Mouse (Mus musculus) CH12.LX (cell line): ENCODE measurements around the gene Zfp580. TPM values are rescaled to one million over a fixed set of nuclear protein-coding genes. Genes with fewer than 3 reads are reported as not detected.
"Not testable (repeated sequence)": the region's sequence is repeated elsewhere in the genome, so short reads cannot be mapped to it uniquely, and the experiment has no call there.

Experiments
- DNase-seq: peaks from one replicate; pipeline ENCODE4 v3.0.0-alpha.2; 2013; ENCODE audit errors: extremely low read depth
- H3K27ac ChIP-seq: 2 replicates; pipeline ENCODE4 v1.5.1; 2012; ENCODE audit warnings: low read depth, mild to moderate bottlenecking, control low read depth, moderate library complexity; ENCODE audit not compliant: insufficient read depth
- H3K27me3 ChIP-seq: replicated peaks from 2 replicates; pipeline ENCODE3; 2012; ENCODE audit warnings: inconsistent platforms
- H3K36me3 ChIP-seq, 2 experiments: replicated peaks in 1 of 2; 2 replicates each; pipeline versions ENCODE3 to v1.6.1; 2012; ENCODE audit warnings: inconsistent platforms in 1 of 2, low read length in 1 of 2, mild to moderate bottlenecking in 1 of 2, mixed read lengths in 1 of 2, moderate library complexity in 1 of 2; ENCODE audit not compliant: control insufficient read depth in 1 of 2, insufficient read depth in 1 of 2
- H3K4me1 ChIP-seq, 2 experiments: 2 replicates each; pipeline ENCODE4 v1.6.1; 2012; ENCODE audit warnings: inconsistent platforms in 1 of 2, moderate library complexity in 1 of 2; ENCODE audit not compliant: insufficient read depth in 2 of 2, control insufficient read depth in 1 of 2
- H3K4me2 ChIP-seq: 2 replicates; pipeline ENCODE4 v1.6.1; 2012; ENCODE audit warnings: low read depth, mild to moderate bottlenecking, control low read depth; ENCODE audit not compliant: poor library complexity, insufficient read depth, severe bottlenecking
- H3K4me3 ChIP-seq, 3 experiments: fragments of 150-350 bp in 1 of 3; sonication (generic) in 1 of 3; replicated peaks in 1 of 3; 2 replicates each; pipeline versions ENCODE3 to v1.5.1; 2011 to 2012; ENCODE audit warnings: low read depth in 2 of 3, low read length in 2 of 3, mild to moderate bottlenecking in 2 of 3, moderate library complexity in 2 of 3, control low read depth in 1 of 3, improper control_type of control experiment in 1 of 3, inconsistent platforms in 1 of 3, mixed read lengths in 1 of 3; ENCODE audit not compliant: poor library complexity in 1 of 3
- H3K79me2 ChIP-seq: replicated peaks from 2 replicates; pipeline ENCODE4 v1.6.1; 2012; ENCODE audit warnings: mild to moderate bottlenecking, moderate library complexity; ENCODE audit not compliant: control insufficient read depth, poor library complexity, insufficient read depth, severe bottlenecking; ENCODE audit errors: extremely low read depth
- H3K9ac ChIP-seq: 2 replicates; pipeline ENCODE4 v1.6.1; 2012; ENCODE audit warnings: low read depth, mild to moderate bottlenecking, control low read depth, moderate library complexity; ENCODE audit not compliant: insufficient read depth
- H3K9me3 ChIP-seq: replicated peaks from 2 replicates; pipeline ENCODE3; 2012; ENCODE audit warnings: low read length, inconsistent platforms, mixed read lengths
- BHLHE40 ChIP-seq: IDR thresholded peaks from 2 replicates; pipeline ENCODE4 v1.6.1; 2011; ENCODE audit warnings: mild to moderate bottlenecking, low read depth, low read length, improper control_type of control experiment
- CHD1 ChIP-seq: IDR thresholded peaks from 2 replicates; pipeline ENCODE4 v1.6.1; 2012; ENCODE audit warnings: low read depth, low read length, improper control_type of control experiment, inconsistent platforms
- E2F4 ChIP-seq: IDR thresholded peaks from 2 replicates; pipeline ENCODE4 v1.6.1; 2011; ENCODE audit warnings: low read depth, low read length, improper control_type of control experiment; ENCODE audit not compliant: insufficient replicate concordance
- ELF1 ChIP-seq: IDR thresholded peaks from 2 replicates; pipeline ENCODE4 v1.6.1; 2014; ENCODE audit warnings: low read depth, mild to moderate bottlenecking, inconsistent platforms, low read length, improper control_type of control experiment
- EP300 ChIP-seq: IDR thresholded peaks from 2 replicates; pipeline ENCODE4 v1.6.1; 2011; ENCODE audit warnings: low read length, improper control_type of control experiment
- KAT2A ChIP-seq: IDR thresholded peaks from 2 replicates; pipeline ENCODE4 v1.6.1; 2012; ENCODE audit warnings: low read length, improper control_type of control experiment, inconsistent platforms; ENCODE audit not compliant: insufficient replicate concordance
- MAFK ChIP-seq: IDR thresholded peaks from 2 replicates; pipeline ENCODE4 v1.6.1; 2011; ENCODE audit warnings: low read length, improper control_type of control experiment; ENCODE audit not compliant: insufficient replicate concordance
- MAZ ChIP-seq: IDR thresholded peaks from 2 replicates; pipeline ENCODE4 v1.6.1; 2012; ENCODE audit warnings: low read depth, mild to moderate bottlenecking, inconsistent platforms, low read length, improper control_type of control experiment, moderate library complexity
- MEF2A ChIP-seq: IDR thresholded peaks from 2 replicates; pipeline ENCODE4 v1.6.1; 2014; ENCODE audit warnings: low read depth, mild to moderate bottlenecking, inconsistent platforms, low read length, improper control_type of control experiment, borderline replicate concordance
- MXI1 ChIP-seq: IDR thresholded peaks from 2 replicates; pipeline ENCODE4 v1.6.1; 2011; ENCODE audit warnings: mild to moderate bottlenecking, low read depth, low read length, improper control_type of control experiment
- NRF1 ChIP-seq: IDR thresholded peaks from 2 replicates; pipeline ENCODE4 v1.6.1; 2014; ENCODE audit warnings: low read depth, mild to moderate bottlenecking, inconsistent platforms, low read length, improper control_type of control experiment, moderate library complexity
- POLR2AphosphoS2 ChIP-seq: IDR thresholded peaks from 2 replicates; pipeline ENCODE4 v1.6.1; 2011; ENCODE audit warnings: low read depth, low read length, improper control_type of control experiment
- RCOR1 ChIP-seq: conservative IDR thresholded peaks from 2 replicates; pipeline ENCODE4 v1.6.1; 2012; ENCODE audit warnings: low read depth, mild to moderate bottlenecking, inconsistent platforms, low read length, improper control_type of control experiment
- UBTF ChIP-seq: IDR thresholded peaks from 2 replicates; pipeline ENCODE4 v1.6.1; 2012; ENCODE audit warnings: low read depth, mild to moderate bottlenecking, inconsistent platforms, low read length, improper control_type of control experiment, moderate library complexity
- USF1 ChIP-seq: IDR thresholded peaks from 2 replicates; pipeline ENCODE4 v1.6.1; 2014; ENCODE audit warnings: low read depth, mild to moderate bottlenecking, inconsistent platforms, low read length, improper control_type of control experiment
- USF2 ChIP-seq: conservative IDR thresholded peaks from 2 replicates; pipeline ENCODE4 v1.6.1; 2011; ENCODE audit warnings: low read depth, low read length, improper control_type of control experiment
- ZC3H11A ChIP-seq: IDR thresholded peaks from 2 replicates; pipeline ENCODE4 v1.6.1; 2012; ENCODE audit warnings: low read depth, mild to moderate bottlenecking, inconsistent platforms, low read length, improper control_type of control experiment
- ZKSCAN1 ChIP-seq: IDR thresholded peaks from 2 replicates; pipeline ENCODE4 v1.6.1; 2012; ENCODE audit warnings: low read depth, inconsistent platforms, low read length, improper control_type of control experiment, borderline replicate concordance
- ZMIZ1 ChIP-seq: IDR thresholded peaks from 2 replicates; pipeline ENCODE4 v1.6.1; 2012; ENCODE audit warnings: low read depth, mild to moderate bottlenecking, inconsistent platforms, low read length, improper control_type of control experiment
- ZNF384 ChIP-seq: IDR thresholded peaks from 2 replicates; pipeline ENCODE4 v1.6.1; 2012; ENCODE audit warnings: low read depth, low read length, improper control_type of control experiment, inconsistent platforms
- dilution Hi-C: fragments of 300-500 bp; cut with MboI; formaldehyde crosslinking; loops from 2 replicates; pipeline ENCODE4 v1.14.3; 2020; ENCODE audit warnings: low sequenced_read_pairs; ENCODE audit not compliant: extremely low pct_unique_long_range_greater_than_20kb, extremely low pct_ligation_motif_present
- in situ Hi-C: fragments of 300-500 bp; cut with MboI; formaldehyde crosslinking; loops from 3 replicates; pipeline ENCODE4 v1.14.3; 2019; ENCODE audit warnings: low sequenced_read_pairs, low pct_ligation_motif_present, low pct_unique_long_range_greater_than_20kb, mixed read lengths
- polyA plus RNA-seq: library from polyadenylated mRNA; unstranded; fragments of >175 nt; gene quantifications from 2 replicates; pipeline ENCODE4 v1.2.1, GENCODE M21; 2012; ENCODE audit warnings: low read depth; ENCODE audit not compliant: insufficient read length
- total RNA-seq, 2 experiments: library from RNA; depleted of rRNA; stranded (reverse); fragments of 300-350 nt in 1 of 2; fragments of >200 nt in 1 of 2; gene quantifications; 2 replicates each; pipeline ENCODE4 v1.2.3; 2012 to 2014

Gene Zfp580
- total and polyA plus RNA-seq, 3 experiments, result 1.2 to 15.6 (median 2.6) TPM

GRCm38 (mm10) chr7:5074984-5075383 is 23.6 kb downstream of the Zfp580 start:
- Histone ChIP-seq H3K9ac (no peak overlapping the region), H3K4me1 (peaks cover 5 to 27% of the 10 kb centered on the region in 2 experiments), H3K4me3 (no peak overlapping the region), H3K36me3 (peaks cover 83 to 89% of the 10 kb centered on the region in 2 experiments), H3K27me3 (no peaks in the 10 kb centered on the region), H3K9me3 (no peaks in the 10 kb centered on the region), H3K27ac (no peak overlapping the region), H3K79me2 (peaks cover 69% of the 10 kb centered on the region), H3K4me2 (no peak overlapping the region)
- no peak for DNase-seq
- TF ChIP-seq RCOR1 (no peak), POLR2AphosphoS2 (no peak), KAT2A (no peak), MAZ (no peak), UBTF (no peak), ZMIZ1 (no peak), ZNF384 (no peak), E2F4 (no peak), MAFK (no peak), MXI1 (no peak), CHD1 (no peak)
- dilution Hi-C loops (no loop called here), in situ Hi-C loops (no loop called here)

DNA sequence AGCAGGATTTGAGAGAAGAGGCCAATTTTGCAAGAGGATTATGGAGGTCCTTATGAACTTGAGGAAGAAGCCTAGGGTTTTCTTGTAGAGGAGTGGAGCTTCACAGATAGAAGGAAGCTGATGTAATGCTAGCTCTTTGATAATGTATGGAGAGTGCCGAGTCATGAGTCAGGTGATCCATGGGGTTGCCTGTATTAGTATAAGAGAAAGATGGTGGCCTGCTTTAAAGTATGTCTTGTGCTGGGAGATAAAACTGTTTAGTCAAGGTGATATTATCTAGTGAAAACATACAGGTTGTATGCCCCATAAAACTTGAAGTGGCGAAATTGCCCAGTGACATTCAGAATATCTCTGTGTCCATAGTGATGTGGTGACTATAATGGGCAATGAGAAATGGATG is 25.6 kb downstream of the Zfp580 start:
- Histone ChIP-seq H3K4me2 (no peak overlapping the region), H3K4me1 (peaks cover 5 to 29% of the 10 kb centered on the region in 2 experiments)

DNA sequence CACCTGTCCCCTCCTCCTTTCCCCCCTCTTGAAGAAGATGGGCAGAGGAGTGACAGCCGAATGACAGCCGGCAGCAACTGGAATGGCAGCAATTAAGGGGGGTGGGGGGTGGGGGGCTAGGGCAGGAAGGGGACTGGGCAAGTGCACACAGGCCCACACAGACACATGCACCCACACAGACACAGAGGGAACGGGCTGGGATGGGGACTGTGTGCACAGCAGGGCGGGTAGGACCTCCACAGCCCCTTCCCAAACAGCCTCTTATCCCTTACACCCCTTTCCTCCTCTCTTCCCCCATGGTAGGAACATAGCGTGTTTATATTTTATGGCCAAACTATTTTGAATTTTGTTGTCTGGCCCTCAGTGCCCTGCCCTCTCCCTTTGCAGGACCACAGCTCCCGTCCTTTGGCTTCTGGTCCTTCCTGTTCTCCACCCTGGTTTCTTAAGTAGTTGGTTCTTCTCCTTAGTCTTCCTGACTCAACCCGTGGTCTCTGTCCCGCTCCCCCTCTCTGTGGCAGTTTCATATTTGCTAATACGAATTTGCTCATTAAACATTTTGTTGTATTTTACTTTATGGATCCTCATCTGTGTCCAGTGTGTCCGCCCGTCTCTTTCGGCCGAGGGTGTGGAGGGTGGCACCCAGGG is 28.1 kb downstream of the Zfp580 start:
- in situ Hi-C loops, H3K27me3 ChIP-seq, dilution Hi-C loops, DNase-seq, H3K9me3 ChIP-seq: not testable (repeated sequence)
- H3K9ac ChIP-seq, result peak overlapping the region; percentile 43; the same call in 1 of the 2 replicates
- peak overlapping the region; percentile 60 for H3K27ac ChIP-seq
- peaks cover 5 to 35% of the 10 kb centered on the region in 2 experiments for H3K4me1 ChIP-seq
- peaks cover 39 to 51% of the 10 kb centered on the region in 2 experiments for H3K36me3 ChIP-seq
- peak overlapping the region in 2 of 3 experiments; percentile 57 to 93 for H3K4me3 ChIP-seq
- peak overlapping the region; percentile 48 for H3K4me2 ChIP-seq
- peaks cover 57% of the 10 kb centered on the region for H3K79me2 ChIP-seq

More for the DNA sequence above, 25.6 kb downstream of the Zfp580 start:
- no peak overlapping the region for H3K4me3 ChIP-seq
- dilution Hi-C loops (no loop called here), in situ Hi-C loops (no loop called here)
- H3K9ac ChIP-seq, result no peak overlapping the region
- peaks cover 65 to 71% of the 10 kb centered on the region in 2 experiments for H3K36me3 ChIP-seq
- no peaks in the 10 kb centered on the region for H3K27me3 ChIP-seq
- TF ChIP-seq ELF1 (no peak), USF2 (no peak), EP300 (no peak), NRF1 (no peak), MEF2A (no peak), ZC3H11A (no peak), BHLHE40 (no peak), USF1 (no peak), ZKSCAN1 (no peak)
- 0 out of 2 replicates have a peak overlapping the region, but pooled peaks have one; percentile 33 for H3K27ac ChIP-seq
- H3K79me2 ChIP-seq, result peaks cover 68% of the 10 kb centered on the region
- DNase-seq, result no peak
- H3K9me3 ChIP-seq, result no peaks in the 10 kb centered on the region
